Mouse (Mus musculus) gastrocnemius, postnatal 10 days (tissue): ENCODE measurements around the gene Satl1. TPM values are rescaled to one million over a fixed set of nuclear protein-coding genes. Genes with fewer than 3 reads are reported as not detected.
A peak's percentile ranks its signal among the peaks of the same experiment; 100 is the strongest.

Source experiments
- DNase-seq: peaks from one replicate; pipeline ENCODE4 v3.0.0; 2021; ENCODE audit warnings: mixed read lengths
- long read RNA-seq, 2 experiments: library from polyadenylated mRNA; stranded (forward); transcript quantifications; one replicate each; pipeline ENCODE4 v2.0.0; 2021
- total RNA-seq, 2 experiments: library from RNA; stranded (reverse); gene quantifications; 2 replicates each; pipeline ENCODE4 v1.2.3; 2021

The Satl1 gene
- total RNA-seq = not detected
- long read RNA-seq, experiment 1 = 0 reads
- long read RNA-seq, experiment 2 = 0 reads

DNA sequence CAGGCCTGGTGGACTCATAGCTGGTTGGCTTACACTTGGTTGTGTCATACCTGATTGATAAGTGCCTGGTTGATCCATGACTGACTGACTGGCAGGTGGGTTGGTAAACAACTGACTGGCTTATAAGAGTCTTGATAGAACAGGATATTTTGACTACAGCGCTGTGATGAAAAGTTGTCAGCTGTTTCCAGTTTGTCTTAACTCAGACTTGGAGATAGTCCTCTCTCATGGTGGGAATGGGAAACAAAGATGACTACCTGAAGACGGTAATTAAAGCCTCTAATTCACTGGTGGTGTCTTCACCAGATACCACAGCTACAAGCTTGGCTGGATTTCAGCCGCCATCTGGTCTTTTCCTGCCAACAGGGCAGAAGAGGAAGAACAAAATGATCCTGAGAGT is at the start of gene Satl1:
Satl1 (minus strand) TSS at position 101 of the 400 bp plus-strand sequence.
- DNase-seq = no peak

DNA sequence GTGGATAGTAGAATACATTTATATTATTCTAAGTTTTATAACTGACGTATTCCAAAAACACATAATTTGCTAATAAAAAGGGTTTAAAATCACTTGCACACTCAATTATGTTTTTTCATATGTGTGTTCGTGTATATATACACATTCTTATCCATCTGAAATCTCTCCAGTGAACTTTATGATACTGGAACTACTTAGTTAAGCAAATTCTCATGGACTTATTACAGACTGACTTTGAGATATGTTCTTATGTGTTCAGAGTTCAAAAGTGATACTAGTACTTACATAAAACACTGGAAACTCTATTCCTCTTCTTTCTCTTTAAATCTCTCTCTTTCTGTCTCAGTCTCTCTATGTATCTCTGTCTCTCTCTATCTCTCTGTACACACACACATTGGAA is 31.5 kb upstream of the Satl1 start:
- no peak for DNase-seq

GRCm38 (mm10) chrX:112437580-112437979 is 31.0 kb upstream of the Satl1 start:
- DNase-seq = no peak

GRCm38 (mm10) chrX:112422998-112423397 is 16.4 kb upstream of the Satl1 start:
- DNase-seq = peak; percentile 4

GRCm38 (mm10) chrX:112412309-112412708 is 5.7 kb upstream of the Satl1 start:
- no peak for DNase-seq

DNA sequence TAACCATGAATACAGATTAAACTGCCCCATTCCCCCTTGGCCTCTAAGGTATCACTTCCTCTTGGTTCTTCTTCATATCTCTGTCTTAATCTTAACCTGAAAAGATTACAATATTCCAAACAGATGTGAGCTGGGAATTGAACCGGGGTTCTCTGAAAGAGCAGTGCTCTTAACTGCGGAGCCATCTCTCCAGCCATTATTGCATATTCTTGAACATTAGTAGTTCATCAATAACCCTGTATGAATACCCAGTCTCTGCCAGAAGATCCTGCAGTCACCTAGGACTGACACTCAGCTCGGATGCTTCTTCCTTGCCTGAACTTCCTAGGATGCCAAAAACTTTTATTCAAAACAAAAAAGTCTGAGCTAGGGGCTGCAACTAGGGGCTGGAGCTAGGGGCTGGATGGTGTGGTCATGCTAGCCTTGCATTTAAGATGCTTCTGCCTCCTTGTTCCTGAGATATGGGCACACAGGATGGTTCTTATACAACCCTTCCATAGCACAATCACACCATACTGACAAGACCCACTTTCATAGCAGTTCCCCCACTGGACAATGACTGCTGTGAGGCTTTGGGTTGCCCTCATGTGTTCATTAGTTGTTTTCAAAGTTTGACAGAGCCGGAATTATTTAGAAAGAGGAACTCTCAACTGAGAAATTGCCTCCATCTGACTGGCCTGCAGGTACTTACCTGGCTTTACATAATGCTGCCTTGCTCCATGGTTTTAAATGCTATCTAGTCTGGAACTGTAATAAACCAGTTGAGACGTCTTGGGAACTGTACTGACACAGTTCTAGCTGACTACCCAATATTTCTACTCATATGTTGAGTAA is 35.8 kb downstream of the Satl1 start:
- DNase-seq = peak; percentile 22

- no peak for DNase-seq
These were observed 38.2 kb downstream of the Satl1 start for GRCm38 (mm10) chrX:112368426-112368825.

DNA sequence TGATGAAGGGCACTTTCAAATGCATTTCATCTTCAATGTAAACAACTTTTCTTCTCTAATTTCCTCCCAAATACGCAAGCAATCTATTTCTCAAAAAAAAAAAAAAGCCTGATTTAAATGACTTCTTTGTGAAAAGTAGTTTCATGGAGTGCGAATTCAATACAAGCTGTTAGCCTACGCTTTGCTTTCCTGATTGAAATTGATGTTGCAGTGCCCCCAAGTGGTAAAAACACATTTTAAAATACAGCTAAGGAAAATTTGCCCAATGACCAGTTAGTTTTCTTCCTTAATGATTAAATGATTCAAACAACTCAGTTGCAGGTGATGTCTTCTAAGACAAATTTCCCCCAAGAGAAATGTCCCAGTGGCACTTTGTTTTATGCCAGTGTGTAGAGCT is 58.2 kb downstream of the Satl1 start:
- DNase-seq = no peak

DNA sequence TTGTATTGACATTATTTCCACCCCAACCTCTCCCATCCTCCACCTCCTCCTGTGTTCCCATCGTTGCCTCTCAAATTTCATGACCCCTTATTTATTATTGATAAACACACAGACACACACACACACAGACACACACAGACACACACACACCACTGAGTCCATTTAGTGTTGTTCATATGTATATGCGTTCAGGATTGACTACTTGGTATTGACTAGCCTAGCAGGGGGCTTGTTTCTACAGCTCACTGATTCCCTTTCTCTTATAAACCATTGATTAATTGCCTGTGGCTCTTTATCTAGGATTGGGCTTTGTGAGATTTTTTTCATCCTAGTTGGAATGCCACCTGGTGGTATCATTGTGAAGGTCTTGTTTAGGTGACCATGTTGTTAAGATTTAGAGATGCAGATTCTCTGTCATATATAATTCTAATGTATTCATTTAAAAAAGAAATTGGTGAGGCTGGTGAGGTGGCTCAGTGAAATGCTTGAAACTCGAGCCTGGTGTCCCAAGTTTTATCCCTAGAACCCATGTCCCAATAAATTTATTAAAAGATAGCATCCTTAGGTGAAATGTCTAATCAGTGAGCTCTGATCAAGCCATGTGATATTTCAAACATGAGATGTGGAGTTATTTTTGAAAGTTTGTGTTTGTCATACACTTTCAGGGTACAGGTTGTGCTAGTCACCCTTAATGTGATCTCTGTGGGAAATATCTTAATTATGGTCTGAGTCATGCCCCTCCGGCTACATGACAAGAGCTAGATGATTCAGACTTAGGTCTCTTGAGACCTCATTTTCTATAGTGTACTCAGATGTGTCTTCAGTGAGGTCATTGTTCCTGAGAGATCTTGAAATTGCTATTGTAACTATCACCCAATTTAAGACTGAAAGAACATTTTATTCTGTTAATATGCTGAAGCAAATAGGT is 58.8 kb downstream of the Satl1 start:
- DNase-seq = no peak

GRCm38 (mm10) chrX:112339486-112339885 is 67.1 kb downstream of the Satl1 start:
- DNase-seq = no peak

Other genes starting within 250 kb of the Satl1 start
- under 1 TPM; 0.35 to 0.63 TPM for gene 4933403O08Rik, start 167.7 kb downstream of the Satl1 start, total RNA-seq
- gene Apool, start 95.4 kb downstream of the Satl1 start, total RNA-seq = 10 to 100 TPM; 61.8 to 62.8 TPM
- gene 2010106E10Rik, start 88.5 kb upstream of the Satl1 start, total RNA-seq = not detected
- gene Zfp711, start 193.7 kb upstream of the Satl1 start, total RNA-seq = 1 to 10 TPM; 1.2 to 1.4 TPM